Mouse (Mus musculus) erythroid progenitor cell, adult 5-6 weeks (primary cell): ENCODE results near the gene Gm45785. TPM values are rescaled to one million over a fixed set of nuclear protein-coding genes. Genes with fewer than 3 reads are reported as not detected.

Experiments used
- ATAC-seq: replicated peaks from 2 replicates; pipeline ENCODE4 v1.8.0; 2016; ENCODE audit warnings: moderate number of reproducible peaks, mild to moderate bottlenecking, moderate TSS enrichment, inconsistent platforms; ENCODE audit not compliant: poor library complexity, low FRiP score, severe bottlenecking
- total RNA-seq, 2 experiments: library from RNA; stranded (forward) in 1 of 2; stranded (reverse) in 1 of 2; fragments of 150-400 nt in 1 of 2; fragments of 186-747, 209-891 nt in 1 of 2; gene quantifications; 2 replicates each; pipeline versions ENCODE4 v1.2.3 to v1.2.4; 2015 to 2017; ENCODE audit warnings: low replicate concordance in 2 of 2

Gm45785 gene
- total RNA-seq, 2 experiments from 2014 or later, result not detected

GRCm38 (mm10) chr7:140835758-140836087 lies 20.4 kb downstream of the Gm45785 start:
- no peak for ATAC-seq

GRCm38 (mm10) chr7:140834968-140835757 lies 21.0 kb downstream of the Gm45785 start, which contains the start of gene Urah:
TSS of gene Urah (plus strand) at chr7:140835018.
- 0 out of 2 replicates have a peak, but pooled peaks have one; percentile 25 for ATAC-seq

- no peak for ATAC-seq
These were observed 22.8 kb downstream of the Gm45785 start for GRCm38 (mm10) chr7:140833341-140833740.

- ATAC-seq, result no peak
These were observed 24.7 kb downstream of the Gm45785 start for GRCm38 (mm10) chr7:140831447-140831846.

GRCm38 (mm10) chr7:140828171-140828881 lies 27.8 kb downstream of the Gm45785 start:
- peak; percentile 39; the same call in 1 of the 2 replicates for ATAC-seq

GRCm38 (mm10) chr7:140822731-140823130 lies 33.4 kb downstream of the Gm45785 start:
- no peak for ATAC-seq

GRCm38 (mm10) chr7:140821653-140822329 lies 34.3 kb downstream of the Gm45785 start, which contains the start of gene Zfp941:
TSS of gene Zfp941 (minus strand) at chr7:140822178.
- peak; percentile 57; the same call in 1 of the 2 replicates for ATAC-seq

- no peak for ATAC-seq
These were observed 34.9 kb downstream of the Gm45785 start for GRCm38 (mm10) chr7:140821305-140821652.

- no peak for ATAC-seq
These were observed 36.0 kb downstream of the Gm45785 start for GRCm38 (mm10) chr7:140820173-140820572.

GRCm38 (mm10) chr7:140812850-140813249 lies 43.3 kb downstream of the Gm45785 start:
- ATAC-seq, result no peak

- ATAC-seq, result no peak
These were observed 44.4 kb downstream of the Gm45785 start for GRCm38 (mm10) chr7:140811714-140812113.

- ATAC-seq, result no peak
These were observed 45.6 kb downstream of the Gm45785 start for GRCm38 (mm10) chr7:140810496-140810895.

- peak; percentile 76 for ATAC-seq
These were observed 50.4 kb downstream of the Gm45785 start for GRCm38 (mm10) chr7:140805704-140806103.

GRCm38 (mm10) chr7:140802629-140803028 lies 53.5 kb downstream of the Gm45785 start:
- no peak for ATAC-seq

GRCm38 (mm10) chr7:140798212-140798611 lies 57.9 kb downstream of the Gm45785 start:
- ATAC-seq, result no peak

GRCm38 (mm10) chr7:140797619-140798018 lies 58.5 kb downstream of the Gm45785 start:
- ATAC-seq, result 0 out of 2 replicates have a peak, but pooled peaks have one; percentile 39

- ATAC-seq, result no peak
These were observed 62.6 kb downstream of the Gm45785 start for GRCm38 (mm10) chr7:140793541-140793940.

GRCm38 (mm10) chr7:140788053-140788435 lies 68.1 kb downstream of the Gm45785 start:
- ATAC-seq, result no peak

GRCm38 (mm10) chr7:140787406-140788052 lies 68.6 kb downstream of the Gm45785 start, which contains the start of gene Syce1:
TSS of gene Syce1 (minus strand) at chr7:140787852.
- no peak for ATAC-seq

GRCm38 (mm10) chr7:140780548-140780947 lies 75.6 kb downstream of the Gm45785 start:
- ATAC-seq, result no peak
